Mouse (Mus musculus) G1E-ER4 (cell line): ENCODE results near the gene Ush2a. TPM values are rescaled to one million over a fixed set of nuclear protein-coding genes. Genes with fewer than 3 reads are reported as not detected.

Source experiments
- GATA1 ChIP-seq: IDR thresholded peaks from one replicate; pipeline ENCODE4 v1.8.0; 2012; ENCODE audit warnings: low read length, inconsistent platforms
- polyA plus RNA-seq: library from polyadenylated mRNA; stranded (reverse); fragments of >175 nt; gene quantifications from 2 replicates; pipeline ENCODE4 v1.2.3, GENCODE M21; 2012

Ush2a gene
- polyA plus RNA-seq, 1 experiment: not detected

DNA sequence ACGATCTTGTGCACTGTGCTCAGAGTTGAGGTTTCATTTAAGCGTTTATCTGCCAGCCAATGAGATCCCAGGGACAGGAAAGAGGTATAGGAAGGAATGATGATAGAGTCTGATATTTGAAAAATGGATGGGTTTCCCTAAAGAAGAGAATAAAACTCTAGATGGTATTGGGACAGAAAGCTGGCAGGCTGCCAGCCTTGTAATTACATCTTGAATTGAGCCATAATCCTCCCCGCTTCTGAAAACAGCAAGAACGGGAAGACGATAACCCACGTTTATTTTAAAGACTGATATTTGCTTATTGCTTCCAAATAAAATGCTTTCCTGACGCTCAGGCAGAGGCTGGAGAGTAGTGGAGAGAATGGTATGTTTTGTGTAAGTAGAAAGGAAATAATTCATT lies 481.1 kb downstream of the Ush2a start:
- TF ChIP-seq GATA1: no peak

DNA sequence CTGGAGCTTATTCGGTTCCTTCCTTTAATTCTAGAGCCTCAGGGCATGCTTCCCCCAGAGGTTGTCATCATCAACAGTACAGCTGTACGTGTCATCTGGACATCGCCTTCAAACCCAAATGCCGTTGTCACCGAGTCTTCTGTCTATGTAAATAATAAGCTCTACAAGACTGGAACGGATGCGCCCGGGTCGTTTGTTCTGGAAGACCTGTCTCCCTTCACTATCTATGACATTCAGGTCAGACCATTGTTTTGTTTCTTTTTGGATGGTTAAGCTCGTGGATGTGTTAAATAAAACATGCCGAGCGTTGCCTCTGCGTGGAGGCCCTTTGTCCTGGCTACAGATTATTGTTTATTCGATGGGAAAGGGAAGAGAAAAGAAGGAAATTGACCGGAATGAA lies 493.2 kb downstream of the Ush2a start:
- TF ChIP-seq GATA1: no peak

DNA sequence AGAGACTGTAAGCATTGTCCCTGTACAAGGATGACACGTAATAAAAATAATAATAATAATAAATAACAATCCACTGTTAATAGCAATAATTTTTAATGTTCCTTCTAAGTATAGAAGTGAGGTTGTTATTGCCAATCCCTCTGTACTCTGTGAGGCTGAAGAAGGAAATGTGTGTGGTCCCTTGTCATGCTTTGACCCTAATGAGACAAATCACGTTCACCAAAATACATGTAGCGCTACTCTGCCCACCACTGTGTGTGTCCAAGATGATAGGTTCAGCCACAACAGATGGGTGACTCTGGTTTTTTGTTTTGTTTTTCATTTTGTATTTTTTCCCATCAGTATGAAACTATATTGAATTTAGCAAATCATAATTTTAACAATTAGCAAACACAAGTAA lies 498.7 kb downstream of the Ush2a start:
- no peak for TF ChIP-seq GATA1

DNA sequence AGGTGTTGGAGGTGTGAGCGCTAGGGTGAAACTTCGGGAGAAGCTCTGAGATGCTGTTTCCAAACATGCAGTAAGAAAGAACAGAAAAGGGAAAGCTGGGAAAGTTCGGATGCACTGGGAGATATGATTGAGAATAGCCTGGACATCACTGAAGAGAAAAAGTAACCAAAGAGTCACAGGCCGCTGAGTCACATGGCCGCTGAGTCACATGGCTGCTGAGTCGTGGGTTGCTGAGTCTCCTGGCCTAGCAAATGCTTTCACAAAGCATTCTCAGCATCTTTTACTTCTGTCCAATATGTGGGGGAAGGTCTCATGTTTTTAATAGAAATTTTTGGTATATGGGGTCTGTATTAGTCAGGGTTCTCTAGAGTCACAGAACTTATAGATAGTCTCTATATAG lies 500.6 kb downstream of the Ush2a start:
- TF ChIP-seq GATA1: no peak

DNA sequence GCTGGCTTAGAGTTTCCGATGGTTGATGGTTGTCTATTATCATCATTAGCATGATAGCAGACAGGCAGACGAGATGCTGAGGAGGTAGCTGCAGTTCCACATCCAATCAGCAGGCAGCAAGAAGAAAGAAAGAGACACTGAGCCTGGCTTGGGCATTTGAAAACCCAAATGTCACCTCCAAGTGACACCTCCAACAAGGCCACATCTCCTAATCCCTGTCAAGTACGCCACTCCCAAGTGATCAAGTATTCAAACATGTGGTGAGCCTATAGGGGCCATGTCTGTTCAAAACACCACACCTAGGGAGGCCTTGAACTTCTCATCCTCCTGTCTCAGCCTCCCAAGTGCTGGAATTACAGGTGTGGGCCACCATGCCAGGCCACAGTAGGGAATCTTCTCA lies 501.9 kb downstream of the Ush2a start:
- TF ChIP-seq GATA1: no peak

DNA sequence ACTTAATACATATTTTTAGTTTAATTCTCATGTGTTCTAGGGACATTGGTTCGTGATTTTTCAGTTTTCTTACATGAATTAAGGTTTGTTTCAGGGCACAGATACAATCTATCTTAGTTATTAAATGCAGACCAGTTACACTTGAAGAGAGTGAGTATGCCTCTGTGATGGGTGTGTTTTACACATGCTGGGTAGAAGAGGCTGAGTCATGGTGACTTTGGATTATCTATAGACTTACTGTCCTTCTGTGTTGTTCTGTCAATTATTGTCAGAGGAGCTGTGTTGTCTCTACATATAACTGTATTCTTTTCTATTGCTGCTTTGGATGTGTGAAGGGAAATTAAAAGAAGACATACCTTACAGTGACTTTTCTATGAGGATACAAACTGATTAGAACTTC lies 509.0 kb downstream of the Ush2a start:
- TF ChIP-seq GATA1: no peak

DNA sequence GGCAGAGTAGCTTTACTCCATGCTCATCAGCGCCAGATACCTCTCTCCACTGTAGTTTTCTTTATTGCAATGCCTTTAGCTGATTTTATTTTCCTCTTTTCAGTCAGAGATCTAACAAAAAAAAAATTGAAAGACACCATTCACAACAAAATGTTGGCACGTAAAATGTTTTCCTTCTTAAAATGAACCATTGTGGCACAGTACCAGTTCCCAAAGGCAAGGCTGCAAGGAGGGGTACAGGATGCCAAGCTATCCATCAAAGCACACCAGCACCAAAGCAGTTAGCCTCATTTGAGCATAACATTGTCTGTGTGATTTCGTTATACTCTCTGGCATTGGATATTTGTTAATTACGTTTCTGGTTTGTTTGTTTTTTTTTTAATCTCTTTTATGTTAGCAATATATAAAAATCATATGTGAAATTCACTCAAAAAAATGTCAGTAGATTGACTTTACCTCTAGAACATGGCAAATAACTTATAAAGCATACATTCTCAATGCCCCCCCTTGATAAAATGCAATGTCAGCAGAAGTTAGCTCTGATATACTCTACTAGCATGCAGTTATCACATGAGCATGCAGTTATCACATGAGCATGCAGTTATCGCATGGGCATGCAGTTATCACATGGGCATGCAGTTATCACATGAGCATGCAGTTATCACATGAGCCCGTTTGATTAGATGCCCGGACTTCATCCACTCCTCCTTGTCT lies 510.9 kb downstream of the Ush2a start:
- TF ChIP-seq GATA1: no peak

DNA sequence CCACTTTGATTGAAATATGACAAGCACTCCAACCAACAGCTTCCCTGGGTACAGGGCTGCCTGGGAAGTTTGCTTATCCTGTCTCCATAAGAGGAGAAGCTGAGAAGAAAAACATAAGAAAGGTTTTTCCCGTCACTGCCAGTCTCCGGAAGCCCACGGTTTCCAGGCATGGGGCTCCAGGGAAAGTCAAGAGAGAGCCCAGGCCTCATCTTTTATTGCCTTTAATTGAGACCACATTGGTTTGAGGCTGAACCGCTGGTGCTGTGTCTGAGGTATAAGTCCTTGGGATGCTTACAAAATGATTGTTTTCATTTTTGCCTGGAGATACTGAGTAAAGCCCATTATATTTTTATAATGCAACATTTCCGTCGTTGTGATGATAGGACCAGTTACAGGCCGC lies 511.8 kb downstream of the Ush2a start:
- no peak for TF ChIP-seq GATA1

DNA sequence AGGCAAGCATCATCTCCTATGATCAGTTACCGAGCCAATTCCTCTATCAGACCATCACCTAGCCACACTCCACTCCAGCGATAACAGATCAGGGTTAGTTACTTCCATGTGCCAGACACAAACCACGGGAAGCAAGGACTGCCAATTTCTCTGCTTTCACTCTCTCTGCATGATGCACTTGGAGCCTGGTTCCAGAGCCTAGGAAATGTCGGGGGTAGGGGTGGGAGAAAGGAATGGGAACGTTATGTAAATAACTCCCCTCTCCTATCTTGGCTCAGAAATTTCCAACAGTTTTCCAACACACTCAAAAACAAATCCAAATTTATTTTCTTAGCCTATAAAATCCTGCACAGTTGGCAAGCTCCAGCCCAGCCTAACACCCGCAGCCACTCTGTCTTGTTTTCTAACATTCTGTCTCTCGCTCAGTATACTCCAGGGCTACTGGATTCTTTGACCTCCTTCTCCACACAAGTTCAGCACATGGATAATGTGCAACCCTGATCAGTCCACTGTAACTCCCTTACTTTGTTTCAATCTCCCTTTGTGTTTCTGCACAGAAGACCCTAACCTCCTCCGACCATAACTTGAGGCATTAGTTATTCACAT lies 515.8 kb downstream of the Ush2a start:
- no peak for TF ChIP-seq GATA1

DNA sequence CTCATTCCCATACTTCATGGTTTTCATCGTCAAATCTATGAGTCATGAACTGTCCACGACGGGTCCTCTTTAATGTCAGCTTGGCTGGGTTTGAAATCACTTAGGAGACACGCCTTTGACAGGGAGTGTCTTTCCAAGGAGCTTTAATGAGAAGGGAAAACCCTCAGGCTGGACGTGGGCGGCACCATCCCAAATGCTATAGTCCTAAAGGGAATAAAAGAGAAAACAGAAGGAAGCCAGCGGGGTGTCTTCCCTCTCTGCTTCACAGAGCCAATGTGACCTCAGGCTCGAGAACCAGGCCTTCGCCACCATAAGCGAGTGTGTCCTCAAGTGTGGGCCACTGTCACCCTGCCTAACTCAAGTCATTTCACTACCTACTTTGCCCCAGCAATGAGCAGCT lies 523.2 kb downstream of the Ush2a start:
- no peak for TF ChIP-seq GATA1

DNA sequence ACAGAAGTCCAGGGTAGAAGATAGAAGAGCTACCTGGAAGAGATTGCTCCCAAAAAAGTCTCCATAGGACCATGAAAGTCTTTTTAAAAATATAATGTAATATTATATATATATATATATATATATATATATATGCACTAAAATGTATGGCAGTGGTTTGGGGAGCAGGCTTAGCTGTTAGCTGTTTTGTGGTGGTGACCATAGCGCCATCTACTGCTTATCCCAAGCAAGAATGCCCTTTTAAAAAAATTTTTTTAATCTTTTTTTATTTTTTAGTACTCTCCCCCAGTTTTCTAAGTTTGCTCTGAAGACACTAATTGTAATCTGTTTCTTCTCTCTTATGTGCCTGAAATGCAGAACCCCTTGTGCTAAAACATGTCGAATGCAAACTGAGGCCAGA lies 543.2 kb downstream of the Ush2a start:
- no peak for TF ChIP-seq GATA1

DNA sequence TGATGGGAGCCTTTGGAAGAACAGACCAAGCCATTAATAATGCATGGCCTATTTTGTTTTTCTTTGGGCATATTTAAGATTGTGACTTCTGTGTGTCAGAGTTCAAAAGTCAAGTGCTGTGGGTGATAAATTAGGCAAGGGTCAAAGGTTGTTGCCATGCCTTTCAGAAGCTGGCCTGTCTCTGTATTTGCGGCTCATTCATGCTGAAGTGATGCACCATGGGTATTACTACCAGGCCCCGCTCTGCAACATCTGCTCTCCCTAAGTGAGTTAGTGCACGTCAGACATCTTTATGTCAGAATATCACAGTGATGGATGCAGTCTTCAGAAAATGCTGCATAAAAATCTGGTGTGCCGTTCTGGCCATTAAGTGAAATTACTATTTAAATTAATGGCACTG lies 544.0 kb downstream of the Ush2a start:
- TF ChIP-seq GATA1: no peak

DNA sequence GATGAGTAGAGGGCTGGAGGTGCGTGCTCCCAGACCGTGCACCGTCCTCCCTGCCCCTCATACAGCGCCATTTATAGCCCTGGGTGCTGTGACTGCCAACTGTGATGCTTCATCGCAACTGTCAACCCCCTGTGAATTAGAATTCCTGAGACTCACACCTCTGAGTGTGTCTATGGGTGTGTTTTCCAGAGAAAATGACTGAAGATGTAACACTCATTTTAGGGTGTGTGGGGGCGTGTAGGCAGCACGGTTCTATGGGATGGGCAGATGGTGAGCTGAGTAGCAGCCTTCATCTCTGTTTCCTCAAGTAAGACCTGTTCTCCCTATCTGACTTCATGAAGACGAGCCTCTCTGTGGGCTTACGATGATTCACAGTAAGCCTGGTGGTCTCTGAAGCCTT lies 548.8 kb downstream of the Ush2a start:
- no peak for TF ChIP-seq GATA1

DNA sequence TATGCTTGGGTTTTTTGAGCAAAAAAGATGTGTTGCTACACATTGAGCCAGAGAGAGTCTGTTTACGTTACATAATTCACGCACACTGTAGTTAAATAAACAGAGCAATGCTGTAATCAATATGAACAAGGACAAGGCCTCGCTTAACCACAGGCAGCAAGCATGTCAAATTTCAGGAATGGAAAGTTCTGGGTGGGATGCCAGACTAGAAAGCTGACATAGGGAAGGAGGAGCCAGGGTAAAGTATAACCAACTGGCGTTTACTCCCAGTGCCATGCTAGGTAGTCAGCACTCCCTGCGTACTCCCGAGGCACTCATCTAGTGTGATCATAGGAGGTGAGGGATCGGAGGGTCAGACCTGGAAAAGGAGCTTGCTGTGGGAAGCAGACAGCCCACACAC lies 553.2 kb downstream of the Ush2a start:
- no peak for TF ChIP-seq GATA1

DNA sequence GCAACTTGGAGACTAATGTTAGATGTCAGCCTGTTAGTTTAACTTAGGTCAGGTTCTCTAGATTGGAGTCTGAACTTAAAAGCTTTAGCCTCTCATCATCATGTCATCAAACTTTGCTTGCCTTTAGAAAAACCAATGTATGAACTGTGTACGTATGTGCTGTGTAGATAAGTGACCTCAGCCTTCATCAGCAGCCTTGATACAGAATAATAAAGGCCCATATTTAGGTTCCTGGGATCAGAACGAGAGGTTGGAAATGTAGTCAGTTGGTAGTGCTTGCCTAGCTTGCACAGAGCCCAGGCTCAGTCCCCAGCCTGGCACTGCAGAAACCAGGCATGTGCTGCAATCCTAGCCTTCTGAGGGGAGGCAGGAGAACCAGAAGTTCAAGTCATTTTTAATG lies 562.4 kb downstream of the Ush2a start:
- TF ChIP-seq GATA1: no peak

DNA sequence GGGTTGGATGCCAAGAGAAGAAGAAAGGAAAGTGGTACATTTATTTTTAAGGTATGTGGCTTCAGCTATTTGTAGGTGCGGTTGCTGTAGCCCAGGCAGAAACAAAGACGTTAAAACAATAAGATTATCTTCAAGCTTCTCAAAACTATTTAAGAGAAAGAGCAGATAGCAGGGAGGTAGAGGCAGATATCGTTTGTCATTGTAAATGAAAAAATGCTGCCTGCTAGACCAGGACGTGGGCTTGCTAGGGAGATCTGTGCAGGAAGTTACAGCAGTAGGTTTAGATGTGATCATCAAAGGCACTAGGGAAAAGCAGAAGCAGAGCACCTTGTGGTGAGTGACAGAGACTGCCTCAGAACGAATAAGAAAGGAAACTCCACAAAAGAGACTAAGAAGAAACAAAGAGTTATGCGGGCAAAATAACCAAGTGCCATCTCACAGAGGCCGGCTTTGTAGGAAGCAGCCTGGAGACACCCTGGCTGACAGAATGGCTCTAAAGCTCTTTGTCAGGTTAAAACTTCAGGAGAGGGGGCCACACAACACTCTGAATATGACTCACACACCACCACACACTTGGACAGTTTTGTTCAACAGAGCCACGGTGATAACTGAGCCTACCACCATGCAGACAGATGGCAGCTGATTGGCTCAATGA lies 563.2 kb downstream of the Ush2a start:
- TF ChIP-seq GATA1: no peak
